Mouse (Mus musculus) ES-E14 (cell line): ENCODE results near the gene Traf3ip1. TPM values are rescaled to one million over a fixed set of nuclear protein-coding genes. Genes with fewer than 3 reads are reported as not detected.

Experiments used
- DNase-seq: peaks from one replicate; pipeline ENCODE4 v3.0.0-alpha.2; 2013; ENCODE audit warnings: low read depth, low spot score
- H3K27ac ChIP-seq: 2 replicates; pipeline ENCODE4 v1.5.1; 2012; ENCODE audit warnings: low read depth, mild to moderate bottlenecking, low read length, moderate library complexity, mixed read lengths; ENCODE audit not compliant: poor library complexity, insufficient read depth, severe bottlenecking
- H3K36me3 ChIP-seq: 2 replicates; pipeline ENCODE4 v1.6.1; 2012; ENCODE audit warnings: mild to moderate bottlenecking, low read length, moderate library complexity, mixed read lengths; ENCODE audit not compliant: control insufficient read depth, poor library complexity, insufficient read depth, severe bottlenecking
- H3K4me1 ChIP-seq, 2 experiments: fragments of 150-350 bp in 1 of 2; sonication (generic) in 1 of 2; 2 replicates each; pipeline ENCODE4 v1.6.1; 2012; ENCODE audit warnings: low read length in 2 of 2, mild to moderate bottlenecking in 1 of 2, mixed read lengths in 1 of 2; ENCODE audit not compliant: control insufficient read depth in 2 of 2, insufficient read depth in 2 of 2, poor library complexity in 1 of 2
- H3K4me3 ChIP-seq, 2 experiments: fragments of 150-350 bp in 1 of 2; sonication (generic) in 1 of 2; 2 replicates each; pipeline ENCODE4 v1.5.1; 2012; ENCODE audit warnings: low read length in 2 of 2, low read depth in 1 of 2, mild to moderate bottlenecking in 1 of 2, mixed read lengths in 1 of 2; ENCODE audit not compliant: insufficient read depth in 1 of 2, poor library complexity in 1 of 2, severe bottlenecking in 1 of 2
- H3K9ac ChIP-seq: 2 replicates; pipeline ENCODE4 v1.6.1; 2012; ENCODE audit warnings: low read depth, mild to moderate bottlenecking, low read length, mixed read lengths; ENCODE audit not compliant: poor library complexity, insufficient read depth, severe bottlenecking
- H3K9me3 ChIP-seq: fragments of 150-350 bp; sonication (generic); 2 replicates; pipeline ENCODE4 v1.6.1; 2012; ENCODE audit warnings: low read depth, mild to moderate bottlenecking, low read length; ENCODE audit not compliant: control insufficient read depth, insufficient read depth
- CHD2 ChIP-seq: IDR thresholded peaks from 2 replicates; pipeline ENCODE4 v1.6.1; 2014; ENCODE audit warnings: mild to moderate bottlenecking, low read depth, low read length, inconsistent platforms
- HCFC1 ChIP-seq: IDR thresholded peaks from 2 replicates; pipeline ENCODE4 v1.6.1; 2012; ENCODE audit warnings: low read length, inconsistent platforms, borderline replicate concordance; ENCODE audit not compliant: insufficient read depth
- MAFK ChIP-seq: IDR thresholded peaks from 2 replicates; pipeline ENCODE4 v1.6.1; 2014; ENCODE audit warnings: mild to moderate bottlenecking, low read depth, low read length, inconsistent platforms; ENCODE audit not compliant: insufficient read depth
- ZC3H11A ChIP-seq: IDR thresholded peaks from 2 replicates; pipeline ENCODE4 v1.6.1; 2012; ENCODE audit warnings: low read depth, mild to moderate bottlenecking, inconsistent platforms, low read length, borderline replicate concordance
- ZNF384 ChIP-seq: IDR thresholded peaks from 2 replicates; pipeline ENCODE4 v1.6.1; 2012; ENCODE audit warnings: low read depth, low read length, inconsistent platforms
- in situ Hi-C, 2 experiments: fragments of 600-800 bp; cut with MboI; formaldehyde crosslinking; loops; one replicate each; pipeline ENCODE4 v1.15.1; 2025; ENCODE audit warnings: low sequenced_read_pairs in 2 of 2, inconsistent platforms in 1 of 2; ENCODE audit not compliant: unreplicated experiment in 2 of 2
- total RNA-seq: library from RNA; depleted of rRNA; stranded (reverse); fragments of 300-350 nt; gene quantifications from 2 replicates; pipeline ENCODE4 v1.2.3, GENCODE M21; 2012; rRNA removed

Gene Traf3ip1
- total RNA-seq, 1 experiment: 7.9 TPM

DNA sequence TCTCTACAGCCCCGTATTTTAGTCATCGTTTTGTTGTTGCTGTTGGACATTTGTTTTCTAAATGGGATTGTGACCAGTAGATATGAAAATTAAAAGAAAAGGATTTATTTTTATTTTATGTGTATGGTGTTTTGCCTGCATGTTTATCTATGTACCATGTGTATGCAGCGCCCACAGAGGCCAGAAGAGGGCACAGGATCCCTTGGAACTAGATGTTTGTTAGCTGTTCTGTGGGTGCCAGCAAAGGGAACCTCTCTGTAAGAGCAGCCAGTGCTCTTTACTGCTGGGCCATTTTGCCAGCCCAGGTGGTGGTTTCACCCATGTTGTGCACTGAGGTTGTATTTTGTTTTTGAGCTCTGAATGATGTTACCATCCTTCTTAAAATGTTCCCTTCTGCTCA, 79.8 kb downstream of the Traf3ip1 start:
- H3K9me3 ChIP-seq: no peaks in the 10 kb centered on the region
- H3K27ac ChIP-seq: no peak overlapping the region
- TF ChIP-seq CHD2: no peak
- 0 out of 2 replicates have a peak, but pooled peaks have one; percentile 42 for TF ChIP-seq ZC3H11A
- no peak overlapping the region for H3K4me3 ChIP-seq
- DNase-seq: no peak
- H3K36me3 ChIP-seq: no peaks in the 10 kb centered on the region
- H3K4me1 ChIP-seq: no peaks in the 10 kb centered on the region
- H3K9ac ChIP-seq: no peak overlapping the region
- in situ Hi-C loops: no loop called here

DNA sequence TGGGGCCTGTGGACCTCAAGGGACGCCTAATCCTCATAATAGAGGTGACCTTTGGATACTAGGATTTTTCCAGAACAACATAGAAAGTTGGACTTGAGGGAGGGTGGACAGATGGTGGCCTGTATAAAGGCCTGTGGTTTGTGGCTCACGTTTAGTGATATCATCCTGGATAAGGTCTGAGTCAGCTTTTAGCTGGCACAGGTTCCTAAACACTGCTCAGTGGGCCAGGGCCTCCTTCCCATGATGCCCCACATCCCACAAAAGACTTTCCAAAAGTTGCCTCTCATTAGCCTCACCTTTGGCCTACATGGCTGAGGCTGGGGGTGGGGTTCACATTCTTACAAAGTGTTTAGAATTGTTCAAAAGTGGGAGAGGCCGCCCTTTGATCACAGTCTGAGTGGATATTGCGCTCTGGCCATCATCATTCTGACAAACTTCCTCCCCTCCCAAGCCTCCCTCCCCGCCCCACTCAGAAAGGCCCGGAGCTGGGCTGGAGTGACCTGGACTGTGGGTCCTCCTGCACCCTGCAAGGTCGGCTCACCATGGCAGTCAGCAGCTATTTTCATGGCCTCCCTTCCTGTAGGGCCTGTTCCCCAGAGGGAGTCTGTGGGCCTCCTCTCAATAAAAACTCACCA, 83.6 kb downstream of the Traf3ip1 start:
- Histone ChIP-seq H3K4me3 (no peak overlapping the region), H3K9me3 (no peaks in the 10 kb centered on the region), H3K36me3 (no peaks in the 10 kb centered on the region), H3K9ac (no peak overlapping the region), H3K27ac (no peak overlapping the region), H3K4me1 (no peaks in the 10 kb centered on the region)
- no peak for TF ChIP-seq HCFC1
- TF ChIP-seq CHD2: no peak
- TF ChIP-seq MAFK: no peak
- no peak for TF ChIP-seq ZC3H11A
- TF ChIP-seq ZNF384: no peak
- no peak for DNase-seq
- in situ Hi-C loops: no loop called here

Other genes with a start within 250 kb of the Traf3ip1 start
- 25.8 and 41.5 TPM in 2 replicates for gene Ube2f, start 244.3 kb upstream of the Traf3ip1 start, total RNA-seq
- 11.2 and 12.0 TPM in 2 replicates for gene Scly, start 196.3 kb upstream of the Traf3ip1 start, total RNA-seq
- gene Espnl, start 172.6 kb upstream of the Traf3ip1 start, total RNA-seq: 0.40 and 0.48 TPM in 2 replicates
- gene Klhl30, start 143.6 kb upstream of the Traf3ip1 start, total RNA-seq: 1.6 and 2.2 TPM in 2 replicates
- gene Erfe, start 128.2 kb upstream of the Traf3ip1 start, total RNA-seq: 5.8 and 6.3 TPM in 2 replicates
- 64.9 and 71.3 TPM in 2 replicates for gene Ilkap, start 95.8 kb upstream of the Traf3ip1 start, total RNA-seq
- gene Hes6, start 80.6 kb upstream of the Traf3ip1 start, total RNA-seq: 13.3 and 29.1 TPM in 2 replicates
- 0.42 and 0.58 TPM in 2 replicates for gene Per2, start 35.3 kb upstream of the Traf3ip1 start, total RNA-seq
- 10.3 and 12.2 TPM in 2 replicates for gene Asb1, start 45.9 kb downstream of the Traf3ip1 start, total RNA-seq